ENCODE assay signal across 16 mouse cellular contexts in the genomic region with DNA sequence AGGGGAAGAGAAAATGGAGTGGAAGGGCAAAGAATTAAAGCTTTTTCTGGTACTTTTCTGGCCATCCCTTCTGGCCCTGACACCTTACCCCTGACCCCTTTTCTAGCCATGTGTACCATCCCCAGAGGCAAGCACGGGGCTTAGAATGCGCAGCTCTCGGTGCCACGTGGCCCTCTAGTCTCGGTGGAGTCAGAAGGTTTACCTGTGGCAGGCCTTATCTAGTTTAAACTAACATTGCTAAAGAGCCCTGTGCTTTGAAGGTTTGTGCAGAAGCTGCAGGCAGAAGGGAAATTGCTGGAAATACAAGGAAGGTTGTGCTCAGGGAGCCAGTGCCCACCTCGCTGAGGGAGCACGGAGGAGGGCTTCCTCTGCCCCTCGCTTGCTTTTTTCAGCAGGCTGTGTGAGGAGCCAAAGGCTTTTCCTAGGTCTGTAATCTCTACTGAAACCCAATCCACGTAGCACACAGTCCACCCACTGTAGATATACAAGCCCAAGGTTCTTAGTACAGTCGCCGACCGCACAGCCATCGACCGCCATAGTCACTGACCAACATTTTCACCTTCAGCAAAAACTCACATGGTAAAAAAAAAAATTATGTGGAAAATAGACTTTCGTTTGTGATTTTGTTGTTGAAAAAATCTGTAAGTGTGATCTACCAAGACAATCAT. TPM values are rescaled to one million over a fixed set of nuclear protein-coding genes. Genes with fewer than 3 reads are reported as not detected.
DNase-seq lines count a peak whose midpoint lies in the region; ATAC-seq and TF ChIP-seq lines count a peak whose summit lies in the region.
"Had no signal": no experiment of that assay in that cellular context is flagged by ENCODE, and none has a peak within 500 bp of the region (broad histone marks: within the 10 kb centered on the region; RNA-seq: fewer than 3 reads in every experiment).

No protein-coding gene starts in this region.

- WGBS in hindbrain, embryonic 10.5 days = 88% methylated on average over 15 of the region's 15 CpGs
- WGBS in hindbrain, embryonic 16.5 days = 88% methylated on average over 15 of the region's 15 CpGs
- WGBS in limb, embryonic 10.5 days = 85% methylated on average over 15 of the region's 15 CpGs
- 68% methylated on average over 15 of the region's 15 CpGs for WGBS in liver, embryonic 14.5 days (ENCODE audit: insufficient replicate concordance)

- H3K4me2 ChIP-seq in hindbrain, embryonic 16.5 days (ENCODE audit: low read length) = no peak overlapping the region
- H3K4me2 ChIP-seq in liver, embryonic 14.5 days (ENCODE audit: low read depth) = no peak overlapping the region

- H3K27me3 ChIP-seq in hindbrain, embryonic 10.5 days (ENCODE audit: insufficient read depth, poor library complexity, severe bottlenecking) = no peaks in the 10 kb centered on the region
- H3K27me3 ChIP-seq in hindbrain, embryonic 16.5 days (replicated peaks; ENCODE audit: control insufficient read depth, insufficient read depth, low read length) = no peaks in the 10 kb centered on the region
- H3K27me3 ChIP-seq in limb, embryonic 10.5 days (ENCODE audit: low read depth, poor library complexity, severe bottlenecking) = no peaks in the 10 kb centered on the region
- no peaks in the 10 kb centered on the region for H3K27me3 ChIP-seq in liver, embryonic 14.5 days (ENCODE audit: control insufficient read depth, insufficient read depth, low read length)

- H3K9ac ChIP-seq in hindbrain, embryonic 16.5 days (ENCODE audit: low read depth, low read length) = no peak overlapping the region
- H3K9ac ChIP-seq in liver, embryonic 14.5 days (replicated peaks) = no peak overlapping the region

- no peak for DNase-seq in hindbrain, embryonic 10.5 days (ENCODE audit: low spot score)
- DNase-seq in limb, embryonic 10.5 days (ENCODE audit: low spot score) = no peak
- DNase-seq in liver, embryonic 14.5 days (ENCODE audit: low read depth in 3 of 3, low spot score in 3 of 3) = no peak
- no peak for DNase-seq in right cerebral cortex, postnatal 25 days
- no peak for DNase-seq in cerebellum, postnatal 10 days
- DNase-seq: adrenal gland, postnatal 14 days; cerebellum, postnatal 14 days; gastrocnemius, postnatal 25 days; kidney, postnatal 14 days; layer of hippocampus, adult 9-11 months; lung, adult 2 months; midbrain, embryonic 14.5 days had no signal

- H3K36me3 ChIP-seq in hindbrain, embryonic 10.5 days = peaks cover 8% of the 10 kb centered on the region; the same call in 1 of the 2 replicates
- H3K36me3 ChIP-seq in hindbrain, embryonic 16.5 days (ENCODE audit: control insufficient read depth, insufficient read depth, low read length) = no peaks in the 10 kb centered on the region
- H3K36me3 ChIP-seq in limb, embryonic 10.5 days = peaks cover 11% of the 10 kb centered on the region
- no peaks in the 10 kb centered on the region for H3K36me3 ChIP-seq in liver, embryonic 14.5 days (replicated peaks; ENCODE audit: control insufficient read depth, insufficient read depth, low read depth)

- ATAC-seq in hindbrain, embryonic 16.5 days = no peak
- peak; percentile 62; the same call in 1 of the 2 replicates for ATAC-seq in liver, embryonic 14.5 days (ENCODE audit: insufficient read depth)
- ATAC-seq in frontal cortex, adult (ENCODE audit: low TSS enrichment) = no peak
- ATAC-seq: CD4-positive, CD25-positive, alpha-beta regulatory T cell, adult 4 months; inflammation-experienced regulatory T-cells, adult 6 months had no signal

- H3K4me1 ChIP-seq in hindbrain, embryonic 10.5 days (replicated peaks) = peaks cover 38% of the 10 kb centered on the region
- H3K4me1 ChIP-seq in hindbrain, embryonic 16.5 days (ENCODE audit: control insufficient read depth, insufficient read depth, low read depth, low read length) = peaks cover 7% of the 10 kb centered on the region
- H3K4me1 ChIP-seq in limb, embryonic 10.5 days = peaks cover 58% of the 10 kb centered on the region
- H3K4me1 ChIP-seq in liver, embryonic 14.5 days (replicated peaks; ENCODE audit: control insufficient read depth in 2 of 2, insufficient read depth in 2 of 2, low read length in 1 of 2) = peaks cover 0 to 13% of the 10 kb centered on the region in 2 experiments; a peak in 2 of 4 replicates

- TF ChIP-seq EP300 in liver, embryonic 14.5 days (IDR thresholded peaks at IDR 0.05; ENCODE audit: low read depth) = no peak

- H3K27ac ChIP-seq in hindbrain, embryonic 10.5 days = 0 out of 2 replicates have a peak overlapping the region, but pooled peaks have one; percentile 16
- H3K27ac ChIP-seq in hindbrain, embryonic 16.5 days (ENCODE audit: low read depth, low read length) = no peak overlapping the region
- peak overlapping the region; percentile 67 for H3K27ac ChIP-seq in limb, embryonic 10.5 days
- no peak overlapping the region for H3K27ac ChIP-seq in liver, embryonic 14.5 days

- H3K4me3 ChIP-seq in hindbrain, embryonic 10.5 days = no peak overlapping the region
- no peak overlapping the region for H3K4me3 ChIP-seq in hindbrain, embryonic 16.5 days (ENCODE audit: low read length)
- H3K4me3 ChIP-seq in limb, embryonic 10.5 days = no peak overlapping the region
- no peak overlapping the region for H3K4me3 ChIP-seq in liver, embryonic 14.5 days (ENCODE audit: insufficient read depth in 1 of 2, low read depth in 2 of 2, low read length in 2 of 2)

- no peak for TF ChIP-seq CTCF in liver, embryonic 14.5 days (IDR thresholded peaks at IDR 0.05; ENCODE audit: low read depth)

- H3K9me3 ChIP-seq in hindbrain, embryonic 10.5 days = peaks cover 7% of the 10 kb centered on the region
- H3K9me3 ChIP-seq in hindbrain, embryonic 16.5 days (ENCODE audit: control insufficient read depth, low read length) = no peaks in the 10 kb centered on the region
- no peaks in the 10 kb centered on the region for H3K9me3 ChIP-seq in limb, embryonic 10.5 days (replicated peaks)
- no peaks in the 10 kb centered on the region for H3K9me3 ChIP-seq in liver, embryonic 14.5 days (ENCODE audit: control insufficient read depth, low read length)

RNA-seq across cellular contexts. Expression of gene Agbl3, which starts 52.8 kb away (rescaled TPM):
- 4.0 and 5.9 TPM in 2 replicates for polyA plus RNA-seq in hindbrain, embryonic 10.5 days (2016; fragmentation: Nextera tagmentation; extraction: Ambion mirVana)
- 9.4 and 14.4 TPM in 2 replicates for polyA plus RNA-seq in hindbrain, embryonic 16.5 days (2015; fragmentation: Nextera tagmentation; extraction: Ambion mirVana)
- 2.2 and 4.7 TPM in 2 replicates for polyA plus RNA-seq in limb, embryonic 10.5 days (2016; fragmentation: Nextera tagmentation; extraction: Ambion mirVana)
- 1.4 and 3.0 TPM in 2 replicates for polyA plus RNA-seq in liver, embryonic 14.5 days (2012; rRNA removed)
- 2.8 and 4.0 TPM in 2 replicates for polyA plus RNA-seq in liver, embryonic 14.5 days (2014; fragmentation: Nextera tagmentation; extraction: Ambion mirVana)

Comparison
In these comparisons a context has a peak if more than half of its experiments do, and no peak if none do; other contexts are left out.
1. H3K27ac ChIP-seq: peak in hindbrain, embryonic 10.5 days (single experiment) and limb, embryonic 10.5 days (single experiment); none in hindbrain, embryonic 16.5 days (single experiment) and liver, embryonic 14.5 days (single experiment).